Mouse (Mus musculus): Measurements from ENCODE around the gene Sytl2.

DNA sequence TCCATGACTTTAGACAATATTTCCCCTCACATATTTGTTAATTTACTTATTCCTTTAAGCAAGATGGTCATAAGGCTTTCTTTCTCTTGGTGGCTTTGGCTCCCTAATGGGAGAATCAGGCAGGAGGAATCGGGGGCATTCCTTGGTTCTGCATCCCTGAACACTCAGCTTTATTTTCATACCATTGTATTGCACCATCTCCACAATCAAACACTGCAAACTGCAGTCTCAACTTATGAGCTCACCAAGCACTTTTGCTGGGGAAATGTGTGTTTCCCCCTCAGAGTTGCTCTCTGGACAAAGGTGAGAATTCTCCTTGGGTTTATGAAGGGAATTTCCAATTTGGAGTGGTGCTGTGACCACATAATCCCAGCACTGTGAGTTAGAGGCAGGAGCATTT, 28.1 kb downstream of the Sytl2 start:
- no peak for TF ChIP-seq ZC3H11A (IDR thresholded peaks at IDR 0.05; ENCODE audit: borderline replicate concordance, low read depth, low read length)
- no peak for TF ChIP-seq ZNF384 (IDR thresholded peaks at IDR 0.05; ENCODE audit: low read depth, low read length)
- no peak for TF ChIP-seq CHD2 (IDR thresholded peaks at IDR 0.05; ENCODE audit: low read depth, low read length)
- TF ChIP-seq HCFC1 (IDR thresholded peaks at IDR 0.05; ENCODE audit: borderline replicate concordance, insufficient read depth, low read length): no peak
- TF ChIP-seq MAFK (IDR thresholded peaks at IDR 0.05; ENCODE audit: insufficient read depth, low read depth, low read length): no peak

All from ES-E14 (cell line).